Mouse (Mus musculus) layer of hippocampus, adult 18-20 months (tissue): ENCODE measurements around the gene Adamtsl1. TPM values are rescaled to one million over a fixed set of nuclear protein-coding genes. Genes with fewer than 3 reads are reported as not detected.

ENCODE experiments used
- DNase-seq, 2 experiments: peaks; one replicate each; pipeline ENCODE4 v3.0.0; 2022; ENCODE audit warnings: low spot score in 2 of 2
- total RNA-seq, 2 experiments: library from RNA; stranded (reverse); gene quantifications; 2 replicates each; pipeline ENCODE4 v1.2.3; 2021

Adamtsl1 gene
- total RNA-seq, 2 experiments from 2014 or later: 9.1 to 10.6 TPM

GRCm38 (mm10) chr4:85784428-85784827 lies 270.5 kb downstream of the Adamtsl1 start:
- no peak for DNase-seq

- no peak for DNase-seq
Measured at GRCm38 (mm10) chr4:85790226-85790625, 276.3 kb downstream of the Adamtsl1 start.

GRCm38 (mm10) chr4:85801805-85802204 lies 287.8 kb downstream of the Adamtsl1 start:
- peak; percentile 61 to 86 for DNase-seq

GRCm38 (mm10) chr4:85814418-85814817 lies 300.4 kb downstream of the Adamtsl1 start:
- DNase-seq: peak in 1 of 2 experiments; percentile 15

- no peak for DNase-seq
Measured at GRCm38 (mm10) chr4:85818504-85818903, 304.5 kb downstream of the Adamtsl1 start.

GRCm38 (mm10) chr4:85819169-85819568 lies 305.2 kb downstream of the Adamtsl1 start:
- peak; percentile 30 to 85 for DNase-seq

GRCm38 (mm10) chr4:85819921-85820320 lies 305.9 kb downstream of the Adamtsl1 start:
- DNase-seq: no peak

- DNase-seq: no peak
Measured at GRCm38 (mm10) chr4:85823952-85824704, 310.2 kb downstream of the Adamtsl1 start.

- DNase-seq: no peak
Measured at GRCm38 (mm10) chr4:85824705-85825085, 310.7 kb downstream of the Adamtsl1 start.

- no peak for DNase-seq
Measured at GRCm38 (mm10) chr4:85837058-85837457, 323.1 kb downstream of the Adamtsl1 start.

GRCm38 (mm10) chr4:85837532-85837965 lies 323.6 kb downstream of the Adamtsl1 start:
- DNase-seq: no peak

- DNase-seq: no peak
Measured at GRCm38 (mm10) chr4:85838031-85838430, 324.1 kb downstream of the Adamtsl1 start.

GRCm38 (mm10) chr4:85842113-85842512 lies 328.1 kb downstream of the Adamtsl1 start:
- peak in 1 of 2 experiments; percentile 39 for DNase-seq

- DNase-seq: no peak
Measured at GRCm38 (mm10) chr4:85844381-85844780, 330.4 kb downstream of the Adamtsl1 start.

GRCm38 (mm10) chr4:85845931-85846330 lies 332.0 kb downstream of the Adamtsl1 start:
- DNase-seq: no peak

- no peak for DNase-seq
Measured at GRCm38 (mm10) chr4:85853401-85853800, 339.4 kb downstream of the Adamtsl1 start.

- no peak for DNase-seq
Measured at GRCm38 (mm10) chr4:85854507-85854906, 340.5 kb downstream of the Adamtsl1 start.

GRCm38 (mm10) chr4:85879376-85879775 lies 365.4 kb downstream of the Adamtsl1 start:
- DNase-seq: no peak

GRCm38 (mm10) chr4:85881318-85881717 lies 367.3 kb downstream of the Adamtsl1 start:
- DNase-seq: no peak

- no peak for DNase-seq
Measured at GRCm38 (mm10) chr4:85884031-85884430, 370.1 kb downstream of the Adamtsl1 start.

GRCm38 (mm10) chr4:85889877-85890598 lies 376.1 kb downstream of the Adamtsl1 start:
- DNase-seq: peak in 1 of 2 experiments; percentile 9

- DNase-seq: no peak
Measured at GRCm38 (mm10) chr4:85901316-85901715, 387.3 kb downstream of the Adamtsl1 start.
